Mouse (Mus musculus): Measurements from ENCODE around the gene Samd4b.

Samd4b gene

DNA sequence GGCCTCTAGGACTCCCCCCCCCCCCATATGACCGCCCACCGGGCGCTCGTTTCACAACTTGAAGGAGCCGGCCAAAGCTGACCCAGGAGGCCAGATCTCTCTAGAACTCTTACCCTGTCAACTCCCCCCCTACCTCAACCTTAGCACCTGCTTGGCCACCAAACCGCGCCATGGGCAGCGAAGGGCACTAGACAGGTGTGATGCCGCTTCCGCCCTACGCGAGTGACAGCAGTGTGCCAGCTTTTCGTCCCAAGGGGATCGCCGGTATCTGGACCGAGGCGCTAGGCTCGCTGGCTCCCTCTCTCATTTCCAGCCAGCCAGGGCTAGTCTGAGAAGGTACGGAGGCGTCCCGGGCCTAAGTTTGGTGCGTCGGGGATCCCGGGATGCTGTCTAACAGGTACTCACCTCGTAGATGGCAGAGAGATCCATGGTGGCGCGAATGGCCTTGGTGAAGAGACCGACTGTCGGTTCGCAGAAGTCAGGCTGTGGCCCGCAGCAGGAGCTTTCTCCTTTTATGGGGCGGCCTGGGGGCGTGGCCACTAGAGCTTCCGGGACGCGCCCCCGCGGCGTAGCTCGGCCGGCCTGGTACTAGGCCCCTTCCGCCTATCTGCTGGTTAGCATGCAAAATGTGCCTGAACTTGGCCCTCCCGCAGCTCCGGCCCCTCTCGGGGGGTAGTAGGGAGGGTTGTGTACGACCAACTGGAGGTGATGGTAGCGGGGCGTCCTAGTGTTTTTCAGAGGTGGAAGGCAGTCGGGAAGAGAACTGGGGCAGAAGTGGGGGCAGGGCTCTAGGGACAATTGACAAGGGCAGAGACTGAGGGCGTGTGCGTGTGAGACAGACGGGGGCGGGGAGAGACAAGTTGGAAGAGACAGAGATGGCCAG lies 218.9 kb downstream of the Samd4b start:
- DNase-seq (ENCODE audit: low read depth, low spot score) = peak; percentile 66

DNA sequence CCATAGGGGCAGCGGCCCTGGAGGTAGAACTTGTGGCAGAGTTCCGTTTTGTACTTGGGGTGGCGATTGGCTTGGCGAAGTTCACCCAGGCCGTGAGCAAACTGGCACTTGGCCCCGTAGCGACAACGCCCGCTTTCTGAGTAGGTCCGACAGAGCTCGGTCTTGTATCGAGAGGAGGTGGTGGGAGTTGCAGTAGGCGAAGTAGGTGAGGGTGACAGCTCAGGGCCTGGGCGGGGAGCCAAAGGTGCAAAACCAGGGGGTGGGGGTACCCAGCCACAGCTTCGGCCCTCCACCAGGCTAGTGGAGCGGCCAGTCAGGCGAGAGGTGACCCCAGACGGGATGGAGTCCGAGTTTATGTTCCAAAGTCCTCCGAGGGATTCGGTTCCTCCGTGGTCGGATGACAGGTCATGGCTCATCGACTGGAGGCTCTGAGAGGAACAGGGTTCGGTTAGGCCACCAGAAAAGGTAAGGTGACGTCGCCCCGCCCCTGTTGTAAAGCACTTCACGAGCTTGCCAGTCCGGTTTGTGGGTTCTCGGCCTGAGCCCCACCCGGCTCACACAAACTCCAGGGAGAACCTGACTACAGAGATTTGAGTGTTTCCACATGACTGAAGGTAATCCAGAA lies 219.8 kb downstream of the Samd4b start:
- no peak for DNase-seq (ENCODE audit: low read depth, low spot score)

DNA sequence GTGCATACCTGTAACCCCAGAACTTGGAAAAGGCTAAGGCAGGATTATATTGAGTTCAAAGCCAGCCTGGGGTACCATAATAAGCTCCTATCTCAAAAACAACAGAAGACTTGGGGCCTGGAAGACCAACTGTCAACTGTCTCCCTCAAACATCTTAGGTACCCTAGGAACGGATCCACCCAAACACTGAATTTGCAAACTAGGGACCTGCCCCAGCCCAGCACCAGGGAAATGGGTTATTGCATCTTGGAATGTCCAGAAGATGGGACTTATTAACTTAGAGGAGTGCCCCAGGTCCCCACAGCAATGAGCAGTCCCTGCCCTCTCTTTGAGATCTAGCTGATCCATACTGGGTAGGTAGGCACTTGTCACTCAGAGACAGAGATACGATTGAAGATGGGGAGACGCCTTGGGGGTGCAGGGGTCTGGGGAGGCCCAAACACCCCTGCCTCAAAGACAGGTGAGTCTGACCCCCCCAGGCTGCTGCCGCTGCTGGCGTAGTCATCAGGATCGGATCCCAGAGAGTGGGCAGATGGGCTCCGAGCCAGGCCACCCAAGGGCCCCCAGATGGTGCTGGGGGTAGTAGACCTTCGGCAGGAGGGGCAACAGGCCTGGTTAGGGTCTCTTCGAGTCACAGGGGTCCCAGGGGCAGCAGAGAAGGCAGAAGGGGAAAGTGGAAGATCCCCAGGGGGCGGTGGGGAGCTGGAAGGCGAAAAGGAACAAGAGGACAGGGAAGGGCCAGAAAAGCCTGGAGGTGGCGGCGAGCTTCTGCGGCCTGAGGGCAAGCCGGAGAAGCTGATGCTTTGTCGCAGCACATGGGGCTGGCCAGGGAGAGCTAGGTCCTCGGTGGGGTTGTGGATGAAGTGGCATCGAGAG lies 220.5 kb downstream of the Samd4b start:
- DNase-seq (ENCODE audit: low read depth, low spot score) = no peak

DNA sequence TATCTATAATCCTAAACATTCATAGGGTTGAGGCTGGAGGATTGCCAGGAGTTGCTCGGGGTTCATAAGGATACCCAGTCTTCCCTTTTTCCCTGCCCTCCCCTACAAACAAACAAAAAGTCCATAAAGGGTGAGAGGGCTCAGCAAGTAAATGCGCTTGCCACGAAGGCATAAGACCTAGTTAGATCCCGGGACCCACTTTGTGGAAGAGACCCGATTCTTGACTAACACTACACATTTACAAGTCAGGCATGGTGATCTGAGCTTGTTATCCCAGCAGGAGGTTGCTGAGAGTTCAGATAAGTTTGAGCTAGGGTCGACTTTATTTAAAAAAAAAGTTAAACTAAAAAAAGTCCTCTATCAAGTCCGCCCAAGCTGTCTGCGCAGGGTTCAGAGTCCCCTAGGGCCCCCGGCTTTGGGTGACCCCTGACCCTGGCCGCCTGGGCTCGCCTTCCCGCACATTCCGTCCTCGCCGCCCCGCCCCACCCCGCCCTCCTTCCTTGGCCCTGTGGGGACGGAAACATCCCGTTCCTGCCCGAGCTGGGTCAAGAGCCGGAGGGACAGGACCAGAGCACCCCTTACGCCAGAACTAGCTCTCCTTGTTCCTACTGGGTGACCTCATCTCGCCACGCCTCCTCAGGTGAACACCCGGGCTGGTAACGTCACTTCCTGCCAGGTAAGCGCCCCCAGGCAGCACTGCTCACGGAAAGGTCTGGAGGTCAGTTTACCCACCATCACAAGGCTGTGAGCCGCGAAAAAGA lies 221.8 kb downstream of the Samd4b start:
- DNase-seq (ENCODE audit: low read depth, low spot score) = no peak

DNA sequence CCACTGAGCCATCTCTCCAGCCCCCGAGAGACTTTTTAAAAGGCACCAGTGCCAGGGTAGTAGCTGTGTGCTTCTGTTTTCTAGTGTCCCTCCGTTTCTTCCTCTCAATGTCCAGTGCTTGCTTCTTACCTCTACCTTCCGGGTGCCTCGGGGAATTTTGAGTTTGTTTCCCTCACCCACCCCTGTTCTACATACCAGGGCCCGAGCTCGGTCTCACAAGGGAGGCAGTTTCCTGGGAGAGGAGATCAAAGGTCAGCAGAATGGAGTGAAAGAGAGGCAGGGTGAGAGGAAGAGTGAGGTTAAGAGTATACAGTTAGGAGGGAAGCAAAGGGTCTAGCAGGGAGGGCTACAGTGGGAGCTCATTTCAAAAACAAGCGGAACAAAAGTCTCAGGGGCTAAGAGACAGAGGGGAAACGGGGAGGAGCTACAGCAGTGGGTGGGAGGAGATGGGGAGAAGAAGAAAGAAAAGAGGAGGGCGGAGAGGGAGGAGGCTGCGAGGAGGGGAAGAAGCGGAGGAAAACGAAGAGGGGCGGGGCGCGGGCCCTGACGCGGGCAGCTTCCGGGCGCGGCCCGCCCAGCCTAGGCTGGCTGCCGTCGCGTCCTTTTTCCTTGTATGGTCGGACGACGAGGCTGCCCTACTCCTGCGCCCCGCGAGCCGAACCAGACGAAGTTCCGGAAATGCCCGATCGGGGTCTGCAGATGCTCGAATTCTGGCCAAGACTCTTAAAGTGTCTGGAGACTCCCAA lies 222.6 kb downstream of the Samd4b start:
- DNase-seq (ENCODE audit: low read depth, low spot score) = peak; percentile 82

DNA sequence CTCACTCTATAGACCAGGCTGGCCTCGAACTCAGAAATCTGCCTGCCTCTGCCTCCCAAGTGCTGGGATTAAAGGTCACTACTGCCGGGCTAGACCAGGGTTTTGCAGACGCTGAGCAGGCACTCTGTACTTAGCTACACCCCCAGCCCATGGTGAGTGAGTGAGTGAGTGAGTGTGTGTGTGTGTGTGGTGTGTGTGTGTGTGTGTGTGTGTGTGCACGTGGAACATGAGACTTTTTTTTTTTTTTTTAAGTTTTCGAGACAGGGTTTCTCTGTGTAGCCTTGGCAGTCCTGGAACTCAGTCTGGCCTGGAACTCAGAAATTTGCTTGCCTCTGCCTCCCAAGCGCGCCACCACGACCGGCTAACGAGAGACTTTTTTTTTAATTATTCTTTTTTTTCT lies 223.3 kb downstream of the Samd4b start:
- DNase-seq (ENCODE audit: low read depth, low spot score) = no peak

DNA sequence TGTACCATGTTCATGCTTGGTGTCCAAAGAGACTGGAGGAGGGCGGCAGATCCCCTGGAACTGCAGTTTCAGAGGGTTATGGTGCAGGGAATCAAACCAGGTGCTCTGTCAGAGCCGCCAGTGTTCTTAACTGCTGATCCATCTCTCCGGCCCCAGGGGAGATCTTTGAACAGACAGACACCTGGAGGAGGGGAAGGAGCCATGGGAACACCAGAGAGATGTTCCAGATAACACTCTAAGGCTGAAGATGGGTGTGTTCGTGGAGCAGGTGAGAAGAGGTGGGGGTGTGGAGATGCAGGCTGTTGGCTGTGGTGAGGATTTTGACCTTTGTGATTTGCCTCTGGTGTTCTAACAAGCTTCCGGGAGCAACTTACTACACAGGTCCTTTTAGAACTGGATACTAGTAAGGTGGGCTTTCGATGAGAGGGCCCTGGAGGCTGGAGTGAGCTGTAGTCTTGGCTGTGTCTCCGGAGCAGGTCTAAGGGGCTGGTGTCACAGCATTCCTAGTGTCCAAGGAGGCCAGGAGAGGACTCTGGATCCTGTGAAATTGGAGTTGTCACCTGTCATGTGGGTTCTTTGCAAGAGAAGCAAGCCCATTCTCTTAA lies 224.0 kb downstream of the Samd4b start:
- no peak for DNase-seq (ENCODE audit: low read depth, low spot score)

DNA sequence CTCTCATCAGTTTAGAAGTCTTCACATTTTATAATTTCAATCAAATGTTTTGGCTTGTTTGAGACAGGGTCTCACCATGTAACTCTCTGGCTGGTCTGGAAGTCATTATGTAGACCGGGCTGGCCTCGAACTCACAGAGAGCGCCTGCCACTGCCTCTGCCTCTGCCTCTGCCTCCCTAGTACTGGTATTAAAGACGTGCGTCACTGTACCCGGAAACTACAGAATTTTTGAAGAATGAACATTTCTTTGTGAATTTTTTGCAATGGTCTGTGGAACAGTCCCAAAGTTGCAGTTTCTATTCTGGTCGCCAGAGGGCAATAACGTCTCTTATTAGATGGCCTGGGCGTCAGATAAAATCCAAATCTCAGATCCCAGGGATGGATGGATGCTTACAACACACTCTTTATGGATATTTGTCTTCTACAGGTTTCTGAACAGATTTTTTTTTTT lies 224.8 kb downstream of the Samd4b start:
- DNase-seq (ENCODE audit: low read depth, low spot score) = peak; percentile 84

DNA sequence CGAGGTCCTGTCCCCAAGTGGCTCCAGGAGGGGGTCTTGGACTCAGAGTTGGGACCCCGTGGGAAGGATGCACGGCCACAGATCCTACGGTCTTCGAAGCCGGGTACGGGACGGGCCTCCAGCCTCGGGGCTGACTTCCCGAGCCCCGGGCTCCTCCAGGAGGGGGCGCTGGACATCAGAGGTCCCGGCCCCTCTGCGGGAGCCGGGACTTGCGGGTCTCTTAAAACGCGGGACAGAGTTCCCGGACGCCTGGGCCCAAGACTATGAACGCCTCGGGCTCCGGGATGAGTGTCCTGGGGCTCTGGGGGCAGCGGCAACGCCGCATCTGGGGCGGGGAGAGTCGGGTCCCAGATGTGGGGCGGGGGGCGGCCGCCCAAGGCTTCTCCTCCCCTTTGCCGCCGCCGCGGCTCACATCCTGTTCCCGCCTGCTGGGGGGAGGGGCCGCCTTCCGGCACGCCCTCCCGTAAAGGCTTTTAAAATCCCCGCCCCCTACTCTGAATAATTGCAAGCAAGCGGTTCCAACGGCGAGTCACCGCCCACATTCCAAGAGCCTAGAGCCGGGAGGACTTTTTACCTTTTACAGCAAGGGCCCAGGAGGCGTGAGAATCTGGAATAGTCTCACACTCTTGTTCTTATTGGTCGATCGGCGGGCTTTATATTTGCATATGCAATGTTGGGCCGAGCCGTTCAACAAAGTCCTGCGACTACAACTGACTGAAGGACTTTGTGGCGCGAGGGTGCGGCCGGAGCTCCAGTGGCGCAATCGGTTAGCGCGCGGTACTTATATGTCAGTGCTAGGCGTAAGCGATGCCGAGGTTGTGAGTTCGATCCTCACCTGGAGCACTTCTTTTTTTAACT lies 225.5 kb downstream of the Samd4b start, which contains the start of gene Plekhg2:
Gene Plekhg2, minus strand, starts transcription at position 349 of the 858 bp plus-strand sequence.
- DNase-seq (ENCODE audit: low read depth, low spot score) = peak; percentile 100

DNA sequence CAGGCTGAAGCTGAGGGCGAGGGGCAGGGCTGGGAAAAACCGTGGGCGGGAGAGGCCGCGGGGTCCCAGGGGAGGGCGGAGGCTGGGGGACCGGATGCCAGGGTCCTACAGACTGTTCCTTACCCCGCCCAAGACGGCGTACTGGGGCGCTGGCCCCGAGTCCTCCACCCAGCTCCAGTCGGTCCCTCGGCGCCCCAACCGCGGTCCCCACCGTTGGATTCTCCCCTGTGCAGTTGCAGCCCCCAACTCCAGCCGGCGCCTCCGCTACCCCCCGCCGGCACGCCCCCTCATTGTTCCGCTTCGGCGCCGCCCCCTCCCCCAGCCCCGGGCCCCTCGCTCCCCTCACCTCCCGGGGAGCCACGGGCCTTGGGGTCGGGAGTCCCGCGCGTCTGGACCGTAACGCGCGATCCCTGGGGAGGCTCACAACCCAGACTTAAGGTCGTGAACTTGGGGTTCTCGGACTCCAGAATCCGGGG lies 226.4 kb downstream of the Samd4b start:
- no peak for DNase-seq (ENCODE audit: low read depth, low spot score)

DNA sequence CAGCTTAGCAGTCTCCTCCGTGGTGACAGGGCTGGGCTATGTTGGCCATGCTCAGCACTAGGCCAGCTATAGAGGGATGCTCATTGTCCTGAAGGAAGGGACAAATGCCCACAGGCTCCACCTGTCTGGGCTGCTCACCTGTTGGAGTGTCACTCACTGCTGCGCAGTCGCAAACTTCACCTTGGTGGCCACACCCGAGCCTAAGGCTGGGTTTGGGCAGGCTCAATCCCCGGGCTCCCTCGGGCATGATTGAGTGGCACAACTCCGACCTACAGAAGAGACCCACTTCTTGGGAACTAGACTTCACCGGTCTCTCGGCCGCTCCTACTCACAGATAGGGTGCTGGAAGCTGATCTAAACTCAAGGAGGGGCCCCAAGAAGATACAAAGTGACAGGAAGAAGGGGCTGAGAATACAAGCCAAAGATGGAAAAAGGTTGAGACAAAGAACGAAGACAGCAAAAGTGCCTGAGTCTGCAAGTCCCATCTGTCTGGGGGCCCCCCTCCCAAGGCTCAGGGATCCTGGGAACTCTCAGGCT lies 226.9 kb downstream of the Samd4b start:
- DNase-seq (ENCODE audit: low read depth, low spot score) = no peak

DNA sequence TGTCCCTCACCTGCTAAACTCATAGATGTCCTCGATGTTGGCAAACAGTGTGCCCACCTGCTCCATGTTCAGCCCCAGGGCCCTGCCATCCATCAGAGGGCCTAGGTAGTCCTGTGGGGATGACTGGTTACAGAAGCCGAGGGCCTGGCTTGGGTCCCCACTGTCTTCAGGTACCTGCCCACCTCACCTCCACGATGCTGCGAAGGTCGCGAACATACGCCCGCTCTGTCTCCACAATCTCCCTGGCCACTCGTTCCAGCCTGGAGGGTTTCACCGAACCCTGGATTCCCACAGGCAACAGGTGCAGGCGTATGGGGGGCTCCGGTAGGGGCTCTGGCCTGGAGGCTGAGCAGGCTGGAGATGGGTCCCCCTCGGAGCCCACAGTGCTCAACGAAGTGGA lies 227.9 kb downstream of the Samd4b start:
- no peak for DNase-seq (ENCODE audit: low read depth, low spot score)

DNA sequence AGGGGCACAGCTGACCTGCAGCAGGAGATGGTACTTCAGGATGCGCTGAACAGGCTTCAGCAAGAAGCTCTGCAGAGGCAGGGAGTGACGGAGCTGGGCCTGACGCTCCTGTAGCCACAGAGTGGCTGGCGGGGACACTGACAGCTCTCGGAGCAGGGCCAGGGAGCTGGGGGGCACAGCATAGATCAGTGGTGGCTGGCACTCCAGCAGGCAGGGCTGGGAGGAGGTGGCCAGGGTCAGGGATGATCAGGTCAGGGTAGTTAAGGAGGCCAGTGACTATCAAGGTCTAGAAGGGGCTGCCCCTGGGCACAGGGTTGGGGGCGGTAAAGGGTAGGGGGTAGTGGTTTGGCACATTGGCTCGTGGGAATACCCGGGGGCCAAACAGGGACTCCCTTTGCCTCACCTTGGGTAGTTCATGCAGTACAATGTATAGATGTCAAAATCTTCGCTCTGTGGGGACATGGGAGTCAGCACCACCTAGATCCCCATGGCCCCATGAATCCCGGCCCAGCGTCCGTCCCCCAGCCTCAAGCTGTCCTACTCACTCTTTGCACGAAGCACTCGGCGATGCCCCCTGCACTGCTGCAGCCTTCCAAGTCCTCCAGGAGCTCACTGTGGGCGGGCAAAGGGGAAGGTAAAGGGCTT lies 229.5 kb downstream of the Samd4b start:
- DNase-seq (ENCODE audit: low read depth, low spot score) = no peak

DNA sequence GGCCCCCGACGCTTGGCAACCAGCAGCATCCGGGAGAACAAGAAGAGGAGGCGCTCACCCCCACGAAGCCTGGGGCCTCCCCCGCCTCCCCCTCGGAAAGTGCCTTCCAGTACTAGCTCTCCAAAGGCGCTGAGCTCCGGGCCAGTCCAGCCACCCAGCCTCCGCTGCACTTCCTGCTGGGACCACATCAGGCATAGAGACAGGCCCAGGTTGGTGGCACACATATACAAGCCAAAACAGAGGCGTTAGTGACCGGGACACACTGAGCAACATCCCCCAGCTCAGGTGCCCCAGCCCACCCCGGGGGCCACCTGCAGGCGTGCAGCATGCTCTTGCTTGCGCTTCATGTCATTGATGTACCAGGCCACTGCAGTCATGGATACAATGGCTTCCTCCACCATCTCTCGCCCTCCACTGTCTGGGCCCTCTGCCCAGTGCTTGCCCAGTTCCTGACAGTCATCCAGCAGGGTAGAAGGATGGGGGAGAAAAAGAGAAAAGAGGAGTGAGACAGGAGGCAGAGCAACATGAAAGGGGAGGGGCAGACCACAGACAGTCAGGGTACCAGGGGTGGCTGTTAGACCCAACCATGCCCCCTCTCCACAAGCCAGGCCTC lies 230.2 kb downstream of the Samd4b start:
- DNase-seq (ENCODE audit: low read depth, low spot score) = no peak

DNA sequence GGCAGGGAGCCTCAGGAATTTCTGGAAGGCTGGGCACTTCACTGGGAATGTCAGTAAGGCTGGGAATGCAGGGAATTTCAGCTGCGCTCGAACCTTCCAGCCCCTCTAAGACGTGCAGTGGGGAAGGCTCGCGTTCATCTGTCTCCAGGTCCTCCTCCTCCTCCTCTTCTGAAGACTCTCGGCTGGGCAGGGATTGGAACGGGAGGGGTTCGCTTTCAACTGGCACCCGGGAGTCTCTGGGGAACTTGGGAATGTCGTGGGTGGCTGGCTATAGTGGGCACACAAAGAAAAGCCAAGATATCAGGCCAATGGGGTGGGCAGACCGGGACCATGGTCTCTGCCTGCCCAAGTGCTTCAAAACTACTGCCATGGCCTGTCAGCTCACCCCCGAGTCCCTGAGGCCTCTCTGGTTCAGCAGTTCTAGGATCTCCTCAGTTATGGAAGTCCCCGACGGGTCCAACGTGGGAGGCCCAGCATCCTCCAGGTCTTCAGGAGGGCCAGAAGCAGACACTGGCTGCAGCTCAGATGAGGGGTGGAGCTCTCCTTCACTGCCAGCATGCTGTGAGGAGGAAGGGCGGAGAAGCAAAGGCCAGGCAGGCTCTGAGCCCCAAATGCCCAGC lies 235.4 kb downstream of the Samd4b start:
- DNase-seq (ENCODE audit: low read depth, low spot score) = no peak

DNA sequence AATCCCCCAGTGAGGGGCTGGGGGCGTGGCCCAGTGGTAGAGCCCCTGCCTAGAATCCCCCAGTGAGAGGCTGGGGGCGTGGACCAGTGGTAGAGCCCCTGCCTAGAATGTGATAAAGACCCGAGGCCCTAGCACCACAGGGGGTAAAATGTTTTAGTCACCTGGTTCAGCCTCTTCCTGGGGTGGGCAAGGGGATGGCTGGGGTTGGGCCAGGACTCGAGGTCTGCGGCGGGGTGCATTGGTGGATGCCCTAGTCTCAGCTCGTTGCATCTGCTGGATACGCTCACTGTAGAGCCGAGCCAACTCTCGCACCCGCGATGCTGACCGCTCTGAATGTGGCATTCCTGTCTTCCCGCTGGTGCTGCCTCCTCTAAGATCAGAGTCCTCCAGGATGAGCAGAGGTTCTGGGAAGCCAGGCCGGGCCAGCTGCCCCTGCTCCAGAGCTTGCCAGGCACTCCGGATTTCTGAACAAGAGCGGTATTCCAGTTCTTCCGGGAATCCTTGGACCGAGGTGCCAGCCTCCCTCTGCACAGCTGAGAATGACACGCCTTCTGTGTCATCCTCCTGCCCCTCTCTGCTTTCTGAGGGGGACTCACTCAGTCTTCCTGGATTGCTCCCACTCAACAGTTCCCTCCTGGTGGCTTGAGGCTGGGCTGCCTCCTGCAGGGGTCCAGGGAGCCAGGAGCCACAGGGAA lies 236.2 kb downstream of the Samd4b start:
- no peak for DNase-seq (ENCODE audit: low read depth, low spot score)

DNA sequence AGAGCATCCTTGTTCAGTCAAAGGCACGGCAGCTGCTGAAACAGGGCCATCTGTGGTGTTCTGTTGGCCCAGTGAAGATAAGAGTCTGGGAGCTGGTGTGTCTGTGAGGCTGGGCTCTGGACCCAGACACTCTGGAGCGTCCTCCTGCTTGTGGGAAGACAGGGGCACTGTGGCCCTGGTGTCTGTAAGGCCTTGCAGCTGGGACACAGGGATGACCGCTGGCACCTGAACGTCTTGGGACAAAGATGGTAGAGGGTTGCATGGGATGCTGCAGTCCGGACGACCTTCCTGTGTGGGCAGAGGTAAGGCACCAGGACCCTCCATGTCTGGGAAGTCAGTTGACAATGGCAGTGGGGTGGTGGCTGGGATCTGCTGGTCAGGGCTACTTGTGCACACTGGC lies 237.7 kb downstream of the Samd4b start:
- no peak for DNase-seq (ENCODE audit: low read depth, low spot score)

Data from embryo, embryonic 11.5 days (tissue).